Mouse (Mus musculus) spleen, postnatal 4 days (tissue): ENCODE measurements around the gene Hacl1.

Experiments
- DNase-seq, 2 experiments: peaks; one replicate each; pipeline ENCODE4 v3.0.0; 2022; ENCODE audit warnings: low spot score in 2 of 2

The Hacl1 gene

GRCm38 (mm10) chr14:31576846-31577697 lies 64.0 kb downstream of the Hacl1 start:
- no peak for DNase-seq

DNA sequence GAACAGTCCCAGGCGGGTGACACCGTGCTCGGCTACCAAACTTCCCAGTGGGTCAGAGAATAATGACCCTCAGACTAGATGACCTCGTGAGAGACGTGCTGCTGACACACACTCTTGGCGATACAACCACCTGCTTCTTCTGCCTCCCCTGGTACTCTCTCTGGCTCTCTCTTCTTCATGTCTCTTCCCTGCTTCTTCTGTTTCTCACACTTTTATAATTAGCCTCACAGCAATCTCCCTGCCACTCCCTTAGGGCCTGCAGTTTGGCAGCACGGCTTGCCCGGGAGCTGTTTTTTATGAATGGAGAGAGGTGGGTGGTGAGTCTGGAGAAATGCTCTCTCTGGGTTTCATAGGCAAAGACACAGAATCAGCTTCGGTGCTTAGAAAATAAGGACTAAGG lies 65.2 kb downstream of the Hacl1 start:
- no peak for DNase-seq

DNA sequence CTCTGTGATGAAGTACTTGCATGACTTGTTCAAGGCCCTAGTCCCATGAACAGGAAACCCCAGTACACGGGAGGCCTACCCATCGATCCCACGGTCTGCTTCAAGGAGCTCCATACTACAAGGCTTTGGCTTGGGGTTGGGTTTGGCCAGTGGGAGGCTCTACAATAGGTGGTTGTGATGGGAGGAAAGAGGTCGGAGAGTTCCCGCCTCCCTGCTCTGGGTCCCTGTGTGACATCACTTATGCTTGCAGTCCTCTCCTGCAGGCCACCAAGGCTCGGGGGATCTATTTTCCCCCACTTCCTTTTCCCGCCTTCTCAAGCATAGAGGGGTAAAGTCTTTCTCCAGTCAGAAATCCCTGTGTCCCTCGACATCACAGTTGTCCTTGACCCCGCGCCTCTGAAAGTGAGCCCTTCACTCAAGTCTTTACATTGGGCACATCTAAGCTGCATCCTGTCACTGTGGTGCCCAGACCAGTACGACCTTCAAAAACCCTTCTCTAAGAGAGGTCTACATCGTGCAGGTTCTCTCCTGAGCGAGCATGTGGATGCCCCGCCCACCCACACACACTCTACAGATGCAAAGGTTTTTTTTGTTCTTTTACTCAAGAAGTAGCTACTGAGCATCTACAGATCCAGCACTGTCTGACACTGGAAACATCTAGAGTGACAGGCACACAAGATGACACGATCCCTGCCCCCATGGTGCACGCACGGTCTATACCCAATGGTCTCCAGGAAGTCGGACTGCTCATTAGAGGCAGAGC lies 66.0 kb downstream of the Hacl1 start:
- no peak for DNase-seq

DNA sequence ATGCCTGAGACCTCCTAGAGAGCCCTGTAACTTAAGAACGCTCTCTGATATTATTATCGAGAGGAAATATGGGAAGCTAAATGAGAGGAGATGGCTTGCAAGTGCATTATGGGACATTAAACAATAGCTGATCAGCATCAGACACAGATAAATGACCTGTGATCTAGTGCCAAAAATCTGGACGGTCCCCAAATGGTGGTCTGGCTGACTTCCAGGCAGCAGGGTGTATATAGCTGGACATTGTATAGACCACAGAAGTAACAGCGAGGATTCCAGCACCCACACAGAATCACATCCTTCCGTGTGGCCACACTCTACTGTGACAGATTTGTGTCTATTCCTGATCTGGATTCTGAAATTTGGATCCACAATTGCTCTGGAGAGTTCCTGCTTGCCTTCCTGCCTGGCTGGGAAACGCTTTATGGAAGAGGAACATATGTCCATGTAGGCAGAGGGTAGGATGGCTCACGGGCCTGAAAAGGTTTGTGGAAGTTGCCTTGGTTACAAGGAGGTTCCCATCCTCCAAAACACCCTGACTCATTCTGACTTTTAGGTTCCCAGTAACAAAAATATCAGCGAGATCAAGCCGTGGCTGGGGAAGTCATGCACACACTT lies 68.4 kb downstream of the Hacl1 start:
- DNase-seq: no peak

DNA sequence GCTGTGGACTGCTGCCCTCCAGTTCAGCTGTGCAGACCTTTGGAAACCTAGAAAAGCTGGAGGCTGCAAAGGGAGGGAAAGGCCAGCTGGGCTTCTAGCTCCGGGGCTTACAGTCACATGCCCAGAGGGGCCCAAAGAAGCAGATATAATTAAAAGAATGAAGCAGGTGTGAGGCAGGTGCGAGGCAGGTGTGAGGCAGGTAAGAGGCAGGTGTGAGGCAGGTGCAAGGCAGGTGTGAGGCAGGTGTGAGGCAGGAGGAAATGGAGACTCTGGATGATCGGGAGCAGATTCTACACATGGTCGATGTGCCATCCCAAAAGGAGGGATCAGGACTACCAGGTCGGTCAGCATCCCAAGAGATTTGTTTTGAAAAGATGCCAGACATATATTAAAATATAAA lies 69.7 kb downstream of the Hacl1 start:
- no peak for DNase-seq

GRCm38 (mm10) chr14:31570131-31570951 lies 70.7 kb downstream of the Hacl1 start:
- no peak for DNase-seq

DNA sequence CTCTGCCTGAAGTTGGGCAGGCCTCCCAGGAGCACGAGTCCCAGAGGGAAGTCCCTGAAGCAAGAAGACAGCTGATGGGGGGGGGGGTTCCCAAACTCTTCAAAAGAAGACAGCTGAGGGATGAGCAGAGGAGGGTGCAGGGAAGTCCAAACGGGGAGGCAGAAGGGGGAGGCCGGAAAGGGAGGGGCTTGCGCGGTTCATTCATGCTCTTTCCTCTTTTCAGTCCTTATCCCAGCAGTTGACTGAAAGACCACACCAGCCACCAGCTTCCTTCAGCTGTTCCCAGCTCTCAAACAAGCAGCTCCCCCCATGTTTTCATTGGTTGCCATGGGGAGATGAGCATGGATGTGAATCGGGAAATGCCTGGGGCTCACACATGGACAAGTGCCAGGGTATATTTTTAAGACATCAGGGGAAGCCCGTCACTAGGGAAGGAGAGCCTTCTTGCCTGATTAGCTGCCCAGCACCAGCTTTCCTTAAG lies 71.9 kb downstream of the Hacl1 start:
- no peak for DNase-seq

GRCm38 (mm10) chr14:31565478-31566212 lies 75.4 kb downstream of the Hacl1 start:
- no peak for DNase-seq

DNA sequence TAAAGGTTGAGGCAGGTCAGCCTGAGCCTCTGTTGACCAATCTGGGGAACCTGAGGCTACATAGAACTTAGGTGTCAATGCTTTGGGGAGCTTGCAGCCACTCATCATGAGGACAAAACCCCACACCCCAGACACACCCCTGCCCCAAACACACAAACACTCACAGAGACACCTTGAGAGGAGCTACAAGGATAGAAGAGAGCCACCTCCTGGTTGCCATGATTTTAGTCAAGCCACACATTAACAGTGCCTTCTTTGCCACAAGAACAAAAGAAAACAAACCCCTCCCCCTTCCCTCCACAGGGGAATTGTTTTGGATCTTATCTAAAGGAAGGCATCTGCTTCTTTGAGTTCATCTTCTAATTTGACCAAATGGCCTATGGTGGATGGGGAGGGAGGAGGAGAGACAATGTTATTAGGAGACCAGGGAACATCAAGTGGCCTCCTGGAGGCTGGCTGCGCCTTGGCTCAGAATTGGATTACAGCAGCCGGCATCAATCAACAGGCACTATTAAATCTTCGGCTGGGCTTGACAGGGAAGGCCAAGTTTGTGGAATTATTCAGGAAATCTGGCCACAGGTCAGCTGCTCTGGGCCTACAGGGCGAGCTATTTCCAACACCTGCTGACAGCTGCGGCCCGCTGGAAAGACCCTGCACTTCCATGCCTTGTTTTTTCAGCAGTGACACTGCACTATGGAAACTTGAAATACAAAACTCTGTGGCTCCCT lies 76.5 kb downstream of the Hacl1 start:
- no peak for DNase-seq

DNA sequence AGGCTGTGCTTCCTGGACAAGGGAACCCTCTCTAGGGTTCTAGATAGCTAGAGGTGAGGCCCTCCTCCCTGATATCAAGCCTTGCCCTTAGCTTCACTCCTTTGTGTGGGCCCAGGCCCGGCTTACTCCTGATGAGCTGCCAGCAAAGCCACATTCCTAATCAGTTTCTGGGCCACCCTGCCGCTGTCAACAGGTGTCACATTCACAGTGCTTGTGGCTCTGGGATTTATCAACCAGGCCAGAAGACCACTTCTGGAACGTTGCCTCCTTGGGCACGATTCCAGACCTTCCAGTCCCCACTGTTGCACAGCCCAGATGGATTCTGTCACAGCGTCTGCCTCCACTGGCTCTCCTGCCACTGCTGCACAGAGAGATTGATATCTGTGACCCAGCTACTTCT lies 80.2 kb downstream of the Hacl1 start:
- peak in 1 of 2 experiments; percentile 58 for DNase-seq

DNA sequence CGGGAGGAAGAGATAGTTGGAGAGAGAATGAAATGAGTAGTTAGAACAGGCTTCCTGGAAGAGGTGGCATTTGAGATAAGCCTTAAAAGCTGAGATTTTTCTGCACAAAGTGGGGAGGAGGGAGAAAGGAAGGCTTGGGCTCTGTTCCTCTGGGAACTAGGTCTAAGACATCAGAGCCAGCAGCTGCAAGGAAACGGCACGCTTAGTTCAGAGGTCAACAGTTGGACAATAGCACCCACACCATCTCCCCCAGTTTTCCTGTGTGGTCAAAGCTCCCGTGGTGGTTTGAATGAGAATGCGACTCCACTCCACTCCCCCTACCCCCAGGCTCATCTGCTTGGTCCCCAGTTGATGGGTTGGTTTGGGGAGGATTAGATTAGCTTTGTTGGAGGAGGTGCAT lies 81.9 kb downstream of the Hacl1 start:
- no peak for DNase-seq

GRCm38 (mm10) chr14:31557784-31558183 lies 83.3 kb downstream of the Hacl1 start:
- no peak for DNase-seq

DNA sequence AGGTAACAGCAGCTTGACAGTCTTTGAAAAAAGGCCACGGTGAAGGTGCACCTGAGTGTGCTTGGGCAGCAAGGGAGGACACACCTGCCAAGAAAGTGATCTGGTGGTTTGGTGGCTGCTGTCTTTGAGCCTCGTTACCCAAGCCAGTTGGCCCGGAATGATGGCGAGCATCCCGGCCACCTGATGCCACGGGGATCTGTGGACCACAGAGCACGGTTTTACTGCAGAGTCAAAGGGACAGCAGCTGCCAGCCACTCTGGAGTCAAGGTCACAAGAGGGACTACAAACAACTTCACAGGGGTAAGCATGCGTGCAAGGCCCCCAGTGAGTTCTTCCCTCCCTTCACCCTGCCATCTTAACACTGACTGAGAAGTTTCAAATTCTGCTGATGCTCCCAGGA lies 83.8 kb downstream of the Hacl1 start:
- DNase-seq: no peak

- DNase-seq: no peak
These were observed 84.4 kb downstream of the Hacl1 start for GRCm38 (mm10) chr14:31556526-31557260.

GRCm38 (mm10) chr14:31555963-31556434 lies 85.1 kb downstream of the Hacl1 start:
- DNase-seq: no peak

DNA sequence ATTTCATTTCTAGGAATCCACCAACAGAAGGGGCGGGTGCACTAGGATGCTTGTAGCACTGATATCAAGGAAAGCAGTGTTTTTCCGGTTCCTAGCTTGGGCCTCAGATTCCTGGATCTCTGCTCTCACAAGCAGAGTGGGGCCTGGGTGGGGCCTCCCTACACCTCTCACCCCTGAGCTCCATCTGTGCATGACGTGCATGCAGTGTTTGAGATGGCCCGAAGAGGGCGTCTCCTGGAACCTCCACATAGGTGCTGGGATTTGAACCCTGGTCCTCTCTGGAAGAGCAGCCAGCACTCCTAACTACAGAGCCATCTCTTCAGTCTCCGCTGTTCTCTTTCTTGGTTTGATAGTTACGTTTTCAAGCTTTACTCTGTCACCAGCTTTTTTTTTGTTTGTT lies 86.1 kb downstream of the Hacl1 start:
- no peak for DNase-seq
